Mouse (Mus musculus) testis, postnatal 10 days (tissue): ENCODE results near the gene H2afv.
A peak's percentile ranks its signal among the peaks of the same experiment; 100 is the strongest.
"Not testable (repeated sequence)": the region's sequence is repeated elsewhere in the genome, so short reads cannot be mapped to it uniquely, and the experiment has no call there.

ENCODE experiments used
- DNase-seq: peaks from one replicate; pipeline ENCODE4 v3.0.0; 2021; ENCODE audit warnings: low spot score

The H2afv gene

DNA sequence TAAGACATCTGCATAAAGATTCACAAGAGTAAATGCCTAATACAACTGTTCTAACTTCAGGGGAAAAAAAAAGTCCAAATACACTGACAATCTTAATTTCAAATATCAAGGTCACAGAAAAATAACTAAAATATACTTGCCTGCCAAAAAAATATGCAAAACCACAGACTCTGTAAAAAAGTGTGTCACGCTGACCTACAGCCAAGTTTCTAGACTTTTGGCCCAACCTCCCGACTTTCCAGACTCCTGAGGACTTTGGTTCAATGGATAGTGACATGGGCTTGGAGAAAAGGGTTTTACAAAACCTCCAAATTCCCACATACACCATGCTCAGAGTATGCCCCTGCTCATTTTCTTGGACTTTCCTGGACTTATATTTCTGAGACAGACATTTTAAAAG lies 24.3 kb upstream of the H2afv start:
- DNase-seq: no peak

DNA sequence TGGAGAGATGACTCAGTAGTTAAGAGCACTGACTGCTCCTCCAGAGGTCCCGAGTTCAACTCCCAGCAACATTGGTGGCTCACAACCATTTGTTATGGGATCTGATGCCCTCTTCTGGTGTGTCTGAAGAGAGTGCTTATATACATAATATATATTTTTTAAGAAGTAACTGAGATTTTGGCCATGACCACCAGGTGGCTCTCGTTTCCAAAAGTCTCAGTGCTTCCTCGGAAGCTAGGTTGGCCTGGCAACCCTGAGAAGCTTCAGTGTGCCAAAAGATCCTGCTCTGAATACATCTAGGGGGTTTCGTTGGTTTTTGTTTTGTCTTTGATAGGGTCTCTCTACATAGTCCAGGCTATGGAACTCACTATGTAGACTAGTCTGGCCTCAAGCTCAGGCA lies 20.9 kb upstream of the H2afv start:
- DNase-seq: peak; percentile 76

DNA sequence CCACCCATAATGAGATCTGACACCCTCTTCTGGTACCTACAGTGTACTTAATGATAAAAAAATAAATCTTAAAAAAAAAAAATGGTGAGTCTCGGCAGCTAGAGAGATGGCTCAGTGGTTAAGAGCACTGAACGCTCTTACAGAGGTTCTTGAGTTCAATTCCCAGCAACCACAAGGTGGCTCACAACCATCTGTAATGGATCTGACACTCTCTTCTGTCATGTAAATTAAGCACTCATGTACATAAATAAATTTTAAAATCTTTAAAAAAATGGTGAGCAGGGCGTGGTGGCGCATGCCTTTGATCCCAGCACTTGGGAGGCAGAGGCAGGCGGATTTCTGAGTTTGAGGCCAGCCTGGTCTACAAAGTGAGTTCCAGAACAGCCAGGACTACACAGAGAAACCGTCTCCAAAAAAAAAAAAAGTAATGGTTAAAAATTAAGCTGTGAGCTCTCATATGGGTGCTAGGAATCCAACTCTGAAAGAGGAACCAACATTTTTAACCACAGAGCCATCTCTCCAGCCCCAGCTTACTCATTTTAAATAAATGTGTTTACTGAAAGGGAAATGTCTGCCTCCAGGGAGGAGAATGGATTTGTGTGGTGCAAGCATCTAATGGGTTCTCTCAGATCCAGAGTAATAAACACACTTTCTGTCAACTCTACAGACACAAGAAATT lies 19.1 kb upstream of the H2afv start:
- DNase-seq: no peak

DNA sequence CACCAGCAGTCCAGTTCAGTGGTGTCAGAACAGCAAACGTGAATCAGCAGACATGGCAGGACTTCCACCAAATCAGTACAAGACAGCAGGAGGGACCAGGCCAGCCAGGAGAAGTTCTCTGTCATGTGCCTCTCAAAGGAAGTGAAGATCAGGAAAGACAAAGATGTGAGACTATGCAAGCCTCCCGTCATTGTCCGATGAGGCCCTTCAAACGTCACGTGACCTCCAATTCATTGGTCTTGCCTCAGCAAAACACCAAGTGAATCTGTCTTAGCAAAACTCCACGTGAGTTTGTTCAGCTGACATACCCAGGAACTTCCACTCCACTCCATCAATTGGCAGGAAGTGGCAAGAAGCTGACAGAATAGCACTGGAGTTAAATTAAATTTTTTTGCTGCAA lies 11.8 kb upstream of the H2afv start:
- DNase-seq: no peak

DNA sequence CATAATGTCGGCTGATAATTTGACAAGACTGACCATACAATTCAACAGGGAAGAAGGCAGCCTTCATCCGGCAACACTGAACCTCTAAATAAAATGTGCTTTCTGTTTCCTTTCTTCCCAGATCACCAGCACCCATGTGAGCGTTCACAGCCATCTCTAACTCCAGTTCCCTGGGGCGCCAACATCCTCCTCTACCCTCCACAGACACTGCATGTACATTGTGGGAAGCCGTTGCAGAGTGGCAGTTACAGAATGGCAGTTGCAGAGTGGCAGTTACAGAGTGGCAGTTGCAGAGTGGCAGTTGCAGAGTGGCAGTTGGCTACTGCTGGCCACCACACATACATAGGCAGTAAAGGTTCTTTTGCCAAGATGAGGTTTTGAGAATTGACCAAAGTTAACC lies 3.9 kb upstream of the H2afv start:
- DNase-seq: not testable (repeated sequence)

DNA sequence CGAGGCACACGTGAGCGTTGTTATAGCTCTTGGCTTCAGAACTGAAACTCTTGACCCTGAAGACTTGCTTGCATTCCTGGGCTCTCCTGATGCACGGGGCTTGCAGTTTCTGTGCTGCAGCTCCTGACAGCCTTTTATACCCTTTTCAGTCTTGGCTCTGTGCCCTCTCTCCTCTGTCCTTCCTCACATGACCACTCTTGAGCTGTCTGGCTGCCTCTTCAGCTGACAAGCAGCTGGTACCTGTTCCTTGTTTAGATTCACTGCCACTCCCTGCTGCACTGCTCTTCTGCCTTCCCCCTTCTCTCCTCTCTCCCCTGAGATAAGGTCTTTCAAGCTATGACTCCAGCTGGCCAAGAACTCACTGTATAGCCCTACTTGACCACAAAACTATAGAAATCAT lies 3.2 kb upstream of the H2afv start:
- DNase-seq: no peak

DNA sequence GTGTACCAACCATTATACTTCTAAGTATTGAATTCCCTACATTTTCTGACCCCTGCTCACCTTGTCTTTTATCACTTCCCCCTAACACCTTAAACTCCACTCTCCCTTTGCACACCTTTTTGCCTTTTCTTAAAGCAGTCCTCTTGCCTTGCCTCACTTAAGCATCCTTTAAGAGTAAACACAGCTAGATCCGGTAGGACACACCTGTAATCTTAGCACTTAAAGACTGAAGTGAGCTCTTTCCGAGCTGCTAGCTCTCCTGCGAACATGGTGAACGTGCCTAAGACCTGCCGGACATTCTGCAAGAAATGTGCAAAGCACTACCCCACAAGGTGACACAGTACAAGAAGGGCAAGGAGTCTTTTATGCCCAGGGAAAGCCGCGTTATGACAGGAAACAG lies 1.7 kb upstream of the H2afv start:
- no peak for DNase-seq

DNA sequence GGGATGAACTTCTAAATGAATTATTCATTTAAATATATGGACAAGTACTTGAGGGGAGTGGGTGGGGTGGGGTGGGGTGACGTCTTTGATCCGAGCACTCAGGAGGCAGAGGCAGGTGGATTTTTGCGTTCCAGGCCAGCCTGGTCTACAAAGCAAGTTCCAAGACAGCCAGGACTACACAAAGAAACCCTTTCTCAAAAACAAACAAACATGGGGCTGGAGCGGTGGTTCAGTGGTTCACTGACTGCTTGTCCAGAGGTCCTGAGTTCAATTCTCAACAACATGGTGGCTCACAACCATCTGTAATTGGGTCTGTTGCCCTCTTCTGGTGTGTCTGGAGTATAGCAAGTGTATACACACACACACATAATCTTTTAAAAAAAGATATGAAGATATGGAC lies 1.2 kb upstream of the H2afv start:
- no peak for DNase-seq

DNA sequence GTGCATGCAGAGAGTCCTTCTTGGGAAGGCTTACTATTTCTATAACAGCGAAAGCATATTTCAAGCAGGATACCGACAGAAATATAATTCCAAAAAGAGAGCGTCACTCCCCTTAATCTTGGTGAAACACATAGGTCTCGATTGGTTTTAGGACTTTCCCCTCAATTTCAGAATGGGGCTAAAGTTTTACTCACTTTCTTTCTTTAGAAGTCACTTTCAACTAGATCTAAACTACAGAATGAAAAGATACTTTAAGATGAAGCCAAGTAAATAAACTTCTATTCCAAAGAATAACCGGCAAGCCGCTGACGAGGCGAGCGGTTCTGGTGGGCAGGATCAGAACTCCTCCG lies 541 bp downstream of the H2afv start:
- DNase-seq: no peak

DNA sequence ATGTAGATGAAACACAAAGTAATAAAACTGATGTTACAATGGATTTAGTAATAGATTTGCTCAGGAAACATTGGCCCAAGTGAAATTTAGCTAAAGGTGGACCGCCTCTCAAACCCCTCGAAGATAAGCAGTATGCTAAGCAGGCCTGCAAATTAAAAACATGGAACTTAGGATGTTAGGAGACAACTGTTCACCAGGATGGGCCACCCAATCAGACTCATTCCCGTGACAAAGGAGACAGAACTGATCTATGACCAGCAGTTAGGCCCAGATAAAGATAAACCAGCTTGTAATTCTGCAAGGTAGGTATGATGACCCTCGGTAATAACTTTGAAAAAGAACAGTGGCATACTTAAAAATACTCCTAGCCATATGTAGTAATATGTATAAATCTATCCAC lies 1.1 kb downstream of the H2afv start:
- DNase-seq: no peak

DNA sequence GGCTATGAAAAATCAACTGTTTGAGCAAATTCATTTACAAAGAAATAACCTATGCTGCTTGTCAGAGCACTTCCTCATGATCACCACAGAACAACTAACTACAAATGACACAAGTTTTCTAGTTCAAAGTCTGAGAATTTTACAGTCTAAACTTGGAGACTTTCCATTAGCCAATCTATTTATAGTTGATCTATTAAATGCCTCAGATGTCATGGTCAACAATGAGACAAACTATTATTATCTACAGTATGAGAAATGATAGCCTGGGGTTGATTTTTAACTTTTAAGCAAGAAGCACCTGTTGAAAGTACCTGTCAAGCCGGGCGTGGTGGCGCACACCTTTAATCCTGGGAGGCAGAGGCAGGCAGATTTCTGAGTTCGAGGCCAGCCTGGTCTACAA lies 1.7 kb downstream of the H2afv start:
- no peak for DNase-seq

DNA sequence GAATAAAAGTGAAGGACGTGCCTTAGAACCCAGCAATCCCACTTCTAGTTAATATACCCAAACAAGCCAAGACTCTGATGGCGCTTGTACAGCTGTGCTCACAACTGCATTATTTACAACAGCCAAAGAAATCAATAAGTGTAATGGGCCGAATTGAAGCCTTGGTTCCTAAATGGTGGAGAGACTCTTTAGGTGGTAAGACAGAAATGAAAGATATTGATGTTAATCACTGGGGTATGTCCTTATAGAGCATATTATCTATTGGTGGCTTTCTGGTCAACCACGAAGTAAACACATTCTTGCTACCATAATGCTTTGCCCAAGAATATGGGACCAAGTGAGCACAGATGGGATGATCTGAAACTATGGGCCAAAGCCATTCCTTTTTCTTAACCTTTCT lies 4.1 kb downstream of the H2afv start:
- DNase-seq: no peak

DNA sequence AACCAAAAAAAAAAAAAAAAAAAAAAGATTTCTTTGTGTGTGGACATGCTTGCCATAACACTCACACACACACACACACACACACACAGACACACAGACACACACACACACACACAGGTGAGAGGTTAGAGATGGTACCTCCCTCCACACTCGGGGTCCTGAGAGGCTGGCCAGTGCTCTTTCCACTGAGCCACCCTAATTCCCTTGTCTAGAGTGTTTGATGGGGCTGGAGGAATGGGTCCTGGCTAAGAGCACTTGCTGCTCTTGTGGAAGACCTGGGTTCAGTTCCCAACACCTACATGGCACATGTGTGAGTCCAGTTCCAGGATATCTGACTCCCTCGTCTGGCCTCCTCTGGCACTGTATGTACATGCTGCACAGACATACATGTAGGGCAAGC lies 6.6 kb downstream of the H2afv start:
- DNase-seq: no peak

DNA sequence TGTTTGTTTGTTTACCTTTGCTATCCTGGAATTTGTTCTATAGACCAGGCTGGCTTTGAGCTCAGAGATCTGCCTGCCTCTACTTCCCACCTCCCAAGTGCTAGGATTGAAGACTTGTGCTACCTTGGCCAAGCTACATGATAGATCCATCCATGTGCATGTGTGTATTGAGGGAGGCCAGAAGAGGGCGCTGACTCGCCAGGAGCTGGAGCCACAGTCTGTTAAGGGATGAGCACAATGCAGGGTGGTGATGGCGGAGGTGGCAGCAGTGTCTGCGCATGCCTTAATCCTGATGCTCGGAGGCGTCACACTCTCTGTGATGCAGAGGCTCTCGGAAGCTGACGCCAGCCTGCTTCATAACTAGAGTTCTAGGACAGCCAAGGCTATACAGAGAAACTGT lies 7.8 kb downstream of the H2afv start:
- DNase-seq: peak; percentile 69

DNA sequence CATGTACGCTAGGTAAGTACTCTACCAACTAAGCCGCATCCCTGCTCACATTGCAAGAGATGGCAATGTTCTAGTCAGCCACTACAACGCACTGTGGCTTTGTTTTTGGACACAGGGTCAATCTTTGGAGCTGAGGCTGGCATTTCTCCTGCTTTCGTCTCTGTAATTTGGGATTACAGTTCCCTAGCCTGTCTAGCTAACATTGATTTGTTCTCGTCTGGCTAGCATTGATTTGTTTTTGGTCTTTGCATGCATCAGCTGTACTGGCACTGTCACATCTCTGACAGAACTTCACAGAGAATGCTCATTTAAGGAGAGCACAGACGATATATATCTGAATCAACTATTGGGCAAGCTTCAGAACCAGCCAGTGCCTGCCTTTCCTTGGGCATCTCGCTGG lies 14.1 kb downstream of the H2afv start:
- DNase-seq: no peak

DNA sequence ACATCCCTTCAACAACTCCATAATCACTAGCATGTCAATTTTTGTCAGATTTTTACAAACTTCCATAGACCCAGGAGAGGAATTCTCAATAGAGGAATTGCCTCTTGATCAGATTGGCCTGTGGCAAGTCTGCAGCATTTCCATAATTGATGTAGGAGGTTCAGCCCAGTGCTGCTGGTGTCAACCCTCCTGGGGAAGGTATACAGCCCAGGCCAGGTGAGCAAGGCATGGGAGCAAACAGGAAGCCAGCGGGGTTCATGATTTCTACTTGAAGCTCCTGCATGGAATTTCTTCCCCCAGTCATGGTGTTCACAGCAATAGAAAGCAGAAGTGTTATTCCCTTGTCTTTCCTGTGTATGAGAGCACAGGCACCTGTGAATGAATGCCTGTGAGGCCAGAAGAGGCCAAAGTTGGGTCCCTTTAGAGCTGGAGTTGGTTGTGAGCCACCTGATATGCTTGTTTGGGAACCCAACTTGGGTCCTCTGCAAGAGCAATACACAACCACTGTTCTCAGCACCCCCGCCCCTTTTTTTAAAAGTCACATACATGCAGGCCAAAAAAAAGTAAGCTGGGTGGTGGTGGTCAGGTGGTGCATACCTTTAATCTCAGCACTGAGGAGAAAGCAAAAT lies 23.4 kb downstream of the H2afv start:
- no peak for DNase-seq

DNA sequence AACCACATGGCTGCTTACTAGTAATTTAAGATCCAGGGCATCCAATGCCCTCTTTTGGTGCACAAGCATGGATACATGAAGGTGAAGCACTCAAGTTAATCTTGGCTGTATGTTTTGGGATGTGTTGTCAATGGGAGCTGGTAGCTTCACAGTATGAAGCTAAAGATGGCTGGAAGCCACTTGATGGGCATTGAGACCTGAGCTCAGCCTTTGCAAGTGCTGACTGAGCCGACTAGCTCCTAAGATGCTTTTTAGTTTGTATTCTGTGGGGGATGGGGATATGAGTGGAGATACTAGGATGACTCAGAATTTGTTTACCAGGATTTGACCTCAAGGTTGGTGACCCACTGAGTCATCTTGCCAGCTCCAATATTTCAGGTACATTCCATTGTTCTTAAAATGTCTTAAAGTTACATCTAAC lies 23.9 kb downstream of the H2afv start:
- DNase-seq: no peak

DNA sequence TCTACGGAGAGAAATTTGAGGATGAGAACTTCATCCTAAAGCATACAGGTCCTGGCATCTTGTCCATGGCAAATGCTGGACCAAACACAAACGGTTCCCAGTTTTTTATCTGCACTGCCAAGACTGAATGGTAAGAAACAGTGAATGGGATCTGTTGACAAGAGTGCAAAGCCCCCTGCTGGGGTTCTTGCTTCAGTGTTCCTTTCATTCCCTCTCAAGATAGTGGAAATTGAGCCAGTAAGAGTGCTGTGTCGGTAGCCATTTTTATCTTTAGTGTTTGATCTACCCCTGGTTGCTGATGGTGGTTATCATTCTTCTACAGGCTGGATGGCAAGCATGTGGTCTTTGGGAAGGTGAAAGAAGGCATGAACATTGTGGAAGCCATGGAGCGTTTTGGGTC lies 25.1 kb downstream of the H2afv start:
- DNase-seq: not testable (repeated sequence)

DNA sequence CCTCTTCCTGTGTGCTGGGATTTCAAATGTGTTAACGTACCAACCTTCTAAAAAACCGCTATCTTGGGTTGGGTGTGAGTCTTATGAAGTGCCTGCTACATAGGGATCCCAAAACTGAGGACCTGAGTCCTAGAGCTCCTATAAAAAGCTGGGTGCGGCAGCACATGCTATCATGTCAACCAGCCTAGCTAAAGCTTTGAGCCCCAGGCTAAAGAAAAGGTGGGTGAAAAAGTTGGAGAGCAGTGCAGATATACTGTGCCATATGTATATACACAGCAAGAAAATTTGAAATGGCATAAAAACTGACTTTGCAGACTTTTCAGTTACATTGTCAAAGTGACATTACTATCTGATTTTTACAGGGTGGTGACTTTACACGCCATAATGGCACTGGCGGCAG lies 25.5 kb downstream of the H2afv start:
- DNase-seq: no peak

DNA sequence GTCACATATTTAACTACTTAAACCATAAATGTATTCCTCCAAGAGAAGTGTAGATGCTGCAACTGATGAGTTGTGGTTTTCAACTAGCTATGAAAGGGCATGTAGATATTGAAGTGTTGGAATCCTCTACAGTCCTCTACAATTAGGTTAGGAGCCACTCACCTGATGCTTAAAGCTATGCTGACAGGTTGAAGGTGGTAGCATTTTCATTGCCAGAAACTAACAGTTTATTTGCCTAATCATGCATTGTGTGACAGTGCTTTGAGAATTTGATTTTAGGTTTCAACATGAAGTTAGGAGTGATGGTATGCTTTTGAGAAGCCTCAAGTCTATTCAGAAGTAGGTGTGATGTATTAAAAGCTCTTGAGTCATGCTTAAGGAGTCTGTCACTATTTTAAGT lies 26.8 kb downstream of the H2afv start:
- no peak for DNase-seq

DNA sequence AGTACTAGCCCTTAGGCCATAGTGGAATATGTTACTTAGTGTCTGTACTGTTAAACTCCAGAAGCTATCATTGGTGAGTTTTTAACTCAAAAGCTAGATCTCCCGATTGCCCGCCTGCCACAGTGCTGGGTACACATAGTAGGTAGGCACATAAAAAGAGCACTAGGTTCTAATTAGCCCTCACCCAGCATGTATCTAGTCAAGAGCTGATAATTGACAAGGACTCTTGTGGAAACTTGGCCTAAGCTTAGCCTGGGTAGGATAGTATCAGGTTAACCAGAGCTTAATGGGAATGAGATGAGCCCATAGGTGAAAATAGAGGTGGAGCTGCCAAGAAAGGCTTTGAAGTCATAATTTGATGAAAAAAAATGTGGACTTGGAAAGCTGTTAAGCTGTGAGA lies 27.2 kb downstream of the H2afv start:
- no peak for DNase-seq

DNA sequence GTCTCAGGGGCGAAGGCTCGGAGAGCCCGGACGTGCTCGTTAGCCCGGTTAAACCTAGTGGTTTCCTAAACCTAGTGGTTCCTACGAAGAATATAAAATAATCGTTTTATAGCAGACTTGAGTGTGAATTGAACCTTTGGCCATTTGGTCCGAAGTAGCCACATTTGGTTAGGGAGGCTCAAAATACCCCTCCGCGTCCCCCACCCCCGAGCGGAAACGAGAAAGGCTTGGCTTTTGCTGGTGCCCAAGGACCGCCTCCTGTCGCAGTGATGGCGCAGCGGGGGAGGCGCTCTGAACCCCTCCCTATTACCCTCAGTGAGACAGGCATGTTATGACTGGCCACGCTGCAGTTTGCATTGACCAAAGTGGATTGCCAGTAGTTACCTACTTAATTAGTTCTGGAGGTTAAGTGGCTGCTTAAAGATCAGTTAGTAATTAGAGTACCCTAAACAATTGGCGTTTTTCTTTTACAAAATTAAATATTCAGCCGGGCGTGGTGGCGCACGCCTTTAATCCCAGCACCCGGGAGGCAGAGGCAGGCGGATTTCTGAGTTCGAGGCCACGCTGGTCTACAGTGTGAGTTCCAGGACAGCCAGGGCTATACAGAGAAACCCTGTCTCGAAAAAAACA lies 27.7 kb downstream of the H2afv start:
- DNase-seq: peak; percentile 82

DNA sequence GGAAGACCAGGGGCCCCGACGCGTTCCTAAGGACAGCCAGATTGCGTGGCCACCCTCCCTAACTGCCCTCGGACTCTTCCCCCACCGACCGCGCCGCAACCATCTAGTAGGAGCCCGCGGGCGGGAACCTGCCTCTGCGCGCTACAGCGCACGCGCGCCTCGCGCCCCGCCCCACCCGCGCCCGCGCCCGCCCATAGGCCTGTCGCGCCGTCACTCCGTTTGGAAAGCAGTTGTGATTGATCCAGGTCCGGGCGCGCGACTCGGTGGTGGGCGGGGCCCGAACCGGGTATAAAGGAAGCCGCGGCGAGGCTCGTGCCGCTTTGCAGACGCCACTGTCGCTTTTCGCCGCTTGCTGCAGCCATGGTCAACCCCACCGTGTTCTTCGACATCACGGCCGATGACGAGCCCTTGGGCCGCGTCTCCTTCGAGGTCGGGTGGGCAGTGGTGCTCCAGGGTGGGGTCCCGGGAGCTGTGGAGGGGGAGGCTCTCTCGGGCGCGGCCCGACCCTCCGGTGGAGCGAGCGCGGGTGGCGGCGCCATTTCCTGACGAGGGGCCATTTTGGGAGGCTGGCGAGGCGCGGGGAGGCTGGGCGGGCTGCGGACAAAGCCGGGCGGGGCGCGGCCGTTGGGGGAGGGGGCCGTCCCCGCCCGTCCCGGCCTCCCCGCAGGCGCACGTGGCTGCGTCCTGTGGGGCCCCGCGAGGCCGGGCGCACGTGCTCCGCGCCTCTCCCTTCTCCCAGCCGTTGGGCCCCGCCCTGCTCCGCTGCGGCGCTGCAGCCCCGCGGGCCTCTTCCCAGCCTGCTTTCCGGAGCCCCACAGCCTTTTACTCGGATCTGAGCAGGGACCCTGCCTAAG lies 28.5 kb downstream of the H2afv start:
- peak; percentile 100 for DNase-seq
